Mouse (Mus musculus) liver, postnatal 0 days (tissue): Measurements from ENCODE around the gene Grin3b. TPM values are rescaled to one million over a fixed set of nuclear protein-coding genes. Genes with fewer than 3 reads are reported as not detected.

Experiments used
- ATAC-seq: fragments of 200-750 bp; cut with Nextera tagmentation; 2 replicates; pipeline ENCODE4 v1.8.0; 2017; ENCODE audit warnings: mild to moderate bottlenecking, moderate library complexity
- DNase-seq: peaks from one replicate; pipeline ENCODE4 v3.0.0-alpha.2; 2016
- H3K27ac ChIP-seq: fragments of 300-500 bp; sonication (generic); 2 replicates; pipeline ENCODE4 v1.5.1; 2014; ENCODE audit warnings: antibody characterized with exemption, moderate library complexity, mild to moderate bottlenecking, low read depth
- H3K27me3 ChIP-seq: fragments of 300-500 bp; sonication (generic); 2 replicates; pipeline ENCODE4 v1.6.1; 2014; ENCODE audit warnings: low read length, control low read depth, mixed read lengths; ENCODE audit not compliant: insufficient read depth
- H3K36me3 ChIP-seq: fragments of 300-500 bp; sonication (generic); replicated peaks from 2 replicates; pipeline ENCODE4 v1.6.1; 2014; ENCODE audit warnings: mild to moderate bottlenecking, control low read depth, low read length, moderate library complexity, mixed read lengths; ENCODE audit not compliant: insufficient read depth
- H3K4me1 ChIP-seq: fragments of 300-500 bp; sonication (generic); 2 replicates; pipeline ENCODE4 v1.6.1; 2014; ENCODE audit warnings: antibody characterized with exemption, mild to moderate bottlenecking, control low read depth; ENCODE audit not compliant: insufficient read depth
- H3K4me2 ChIP-seq: fragments of 300-500 bp; sonication (generic); 2 replicates; pipeline ENCODE4 v1.6.1; 2014; ENCODE audit warnings: low read depth, mild to moderate bottlenecking, low read length, moderate library complexity, mixed read lengths
- H3K4me3 ChIP-seq: fragments of 300-500 bp; sonication (generic); 2 replicates; pipeline ENCODE4 v1.5.1; 2014; ENCODE audit warnings: low read depth, low read length
- H3K9ac ChIP-seq: fragments of 300-500 bp; sonication (generic); replicated peaks from 2 replicates; pipeline ENCODE4 v1.6.1; 2014; ENCODE audit warnings: mild to moderate bottlenecking, moderate library complexity
- H3K9me3 ChIP-seq: fragments of 300-500 bp; sonication (generic); 2 replicates; pipeline ENCODE4 v1.6.1; 2016; ENCODE audit warnings: mild to moderate bottlenecking, control low read depth, low read length, mixed read lengths
- CTCF ChIP-seq: sonication (generic); IDR thresholded peaks from 2 replicates; pipeline ENCODE4 v1.5.1; 2016; ENCODE audit warnings: antibody characterized with exemption, low read depth
- EP300 ChIP-seq: IDR thresholded peaks from 2 replicates; pipeline ENCODE4 v1.6.1; 2016; ENCODE audit warnings: antibody characterized with exemption, low read depth, mild to moderate bottlenecking
- WGBS: fragments of 180-500 bp; shearing (Covaris S2); extraction: QIAGEN DNeasy Blood & Tissue Kit; methylation state at CpG from one replicate; pipeline ENCODE4 v1.1.7; 2014; ENCODE audit not compliant: insufficient replicate concordance; 5-methylcytosine and 5-hydroxymethylcytosine counted together
- polyA plus RNA-seq: library from polyadenylated mRNA; unstranded; fragments of >200 nt; fragmentation: Nextera tagmentation; extraction: Ambion mirVana; gene quantifications from 2 replicates; pipeline ENCODE4 v1.2.1, GENCODE M21; 2015

Grin3b gene
- polyA plus RNA-seq, 1 experiment from 2014 or later: 0.05 TPM

DNA sequence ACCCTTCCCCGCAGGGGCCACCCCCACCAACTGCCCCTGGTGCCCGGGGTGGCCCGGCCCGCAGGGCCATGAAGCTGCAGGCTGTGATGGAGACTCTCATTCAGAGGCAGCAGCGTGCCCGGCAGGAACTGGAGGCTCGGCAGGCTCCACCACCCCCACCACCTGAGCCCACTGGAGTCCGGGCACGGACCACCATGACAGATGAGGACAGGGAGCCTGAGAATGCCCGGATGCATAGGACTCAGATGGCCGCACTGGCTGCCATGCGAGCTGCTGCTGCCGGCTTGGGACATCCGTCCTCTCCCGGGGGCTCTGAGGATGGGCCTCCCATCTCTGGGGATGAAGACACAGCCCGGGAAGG is 39.7 kb upstream of the Grin3b start:
- DNase-seq (no peak), ATAC-seq (no peak)
- Histone ChIP-seq H3K36me3 (peaks cover 39% of the 10 kb centered on the region), H3K4me3 (no peak overlapping the region), H3K27ac (no peak overlapping the region), H3K4me1 (peaks cover 58% of the 10 kb centered on the region), H3K9ac (no peak overlapping the region), H3K9me3 (no peaks in the 10 kb centered on the region), H3K27me3 (no peaks in the 10 kb centered on the region), H3K4me2 (no peak overlapping the region)
- 90% methylated on average over 16 of the region's 16 CpGs for WGBS
- TF ChIP-seq EP300 (no peak), CTCF (no peak)

DNA sequence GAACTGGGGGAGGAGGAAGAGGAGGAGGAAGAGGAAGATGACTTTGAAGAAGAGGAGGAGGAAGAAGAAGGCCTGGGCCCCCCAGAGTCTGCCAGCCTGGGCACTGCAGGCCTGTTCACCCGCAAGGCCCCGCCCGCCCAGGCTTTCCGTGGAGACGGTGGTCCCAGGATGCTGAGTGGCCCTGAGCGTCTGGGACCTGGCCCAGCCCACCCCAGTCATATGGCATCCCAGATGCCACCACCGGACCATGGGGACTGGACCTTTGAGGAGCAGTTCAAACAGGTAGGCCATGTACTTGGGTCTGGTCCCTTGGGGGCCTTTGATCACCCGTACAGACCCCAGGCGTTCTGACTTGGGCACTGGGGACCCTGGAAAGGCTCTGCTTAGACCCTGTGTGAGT is 38.7 kb upstream of the Grin3b start:
- H3K9ac ChIP-seq: no peak overlapping the region
- ATAC-seq: no peak
- H3K27me3 ChIP-seq: no peaks in the 10 kb centered on the region
- no peak overlapping the region for H3K4me2 ChIP-seq
- TF ChIP-seq CTCF (no peak), EP300 (no peak)
- no peak overlapping the region for H3K27ac ChIP-seq
- H3K36me3 ChIP-seq: peaks cover 44% of the 10 kb centered on the region
- H3K4me3 ChIP-seq: no peak overlapping the region
- 65% methylated on average over 8 of the region's 9 CpGs for WGBS
- no peaks in the 10 kb centered on the region for H3K9me3 ChIP-seq
- no peak for DNase-seq
- H3K4me1 ChIP-seq: peaks cover 60% of the 10 kb centered on the region

DNA sequence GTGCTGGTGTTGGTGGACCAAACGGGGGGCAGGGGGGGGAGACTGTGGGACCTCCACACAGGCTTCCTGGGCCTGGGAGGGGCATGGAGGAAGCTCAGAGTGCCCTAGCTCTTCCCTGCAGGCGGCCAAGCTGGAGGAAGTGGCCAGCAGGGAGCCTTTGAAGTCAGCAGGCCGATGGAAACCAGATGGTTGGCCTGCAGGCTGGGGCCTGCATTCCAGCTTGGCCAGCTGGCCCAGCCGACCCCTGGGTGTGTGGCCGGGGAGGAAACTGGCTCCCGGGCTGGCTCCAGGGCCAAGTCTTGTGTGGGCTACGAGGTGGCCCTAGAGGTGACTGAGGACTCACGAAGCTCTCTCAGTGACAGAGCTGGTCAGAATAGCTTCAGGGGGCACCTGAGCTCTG is 37.8 kb upstream of the Grin3b start:
- Histone ChIP-seq H3K4me2 (peak overlapping the region; percentile 22; the same call in 1 of the 2 replicates), H3K9me3 (no peaks in the 10 kb centered on the region), H3K36me3 (peaks cover 45% of the 10 kb centered on the region), H3K4me1 (peaks cover 69% of the 10 kb centered on the region), H3K27ac (no peak overlapping the region; the same call in 1 of the 2 replicates), H3K27me3 (no peaks in the 10 kb centered on the region), H3K9ac (no peak overlapping the region), H3K4me3 (no peak overlapping the region)
- ATAC-seq: no peak
- TF ChIP-seq EP300 (no peak), CTCF (no peak)
- 50% methylated on average over 8 of the region's 8 CpGs for WGBS
- DNase-seq: no peak

DNA sequence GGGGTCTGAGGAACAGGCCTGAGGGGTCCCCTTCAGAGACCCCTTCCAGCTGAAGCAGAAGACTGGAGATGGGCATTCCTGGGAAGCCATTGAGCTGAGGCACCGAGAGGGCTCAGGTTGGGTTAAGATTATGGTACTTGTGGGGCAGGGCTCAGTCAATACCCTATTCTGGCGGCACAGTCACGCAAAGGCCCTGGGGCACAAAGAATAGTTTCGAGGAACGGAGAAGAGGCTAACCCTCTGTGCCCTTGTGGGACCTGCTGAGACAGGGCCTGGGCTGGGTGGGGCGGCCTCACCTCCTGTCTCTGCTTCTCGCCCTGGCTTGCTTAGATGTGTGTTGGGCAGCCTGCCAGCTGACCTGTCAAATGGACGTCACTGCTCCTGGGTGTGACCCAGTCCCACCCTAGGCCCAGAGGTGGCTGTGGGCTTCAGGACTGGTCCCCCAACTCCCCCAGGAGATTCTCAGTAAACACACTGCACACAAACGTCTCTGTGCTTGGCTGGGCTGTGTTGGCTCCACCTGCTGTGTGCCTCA is 37.3 kb upstream of the Grin3b start:
- Histone ChIP-seq H3K27ac (no peak overlapping the region), H3K4me1 (peaks cover 74% of the 10 kb centered on the region), H3K9me3 (no peaks in the 10 kb centered on the region), H3K27me3 (no peaks in the 10 kb centered on the region), H3K36me3 (peaks cover 48% of the 10 kb centered on the region), H3K9ac (peak overlapping the region; percentile 16; the same call in 1 of the 2 replicates), H3K4me2 (0 out of 2 replicates have a peak overlapping the region, but pooled peaks have one; percentile 22), H3K4me3 (no peak overlapping the region)
- ATAC-seq: no peak
- DNase-seq: no peak
- WGBS: 71% methylated on average over 9 of the region's 9 CpGs
- no peak for TF ChIP-seq CTCF
- TF ChIP-seq EP300: no peak

DNA sequence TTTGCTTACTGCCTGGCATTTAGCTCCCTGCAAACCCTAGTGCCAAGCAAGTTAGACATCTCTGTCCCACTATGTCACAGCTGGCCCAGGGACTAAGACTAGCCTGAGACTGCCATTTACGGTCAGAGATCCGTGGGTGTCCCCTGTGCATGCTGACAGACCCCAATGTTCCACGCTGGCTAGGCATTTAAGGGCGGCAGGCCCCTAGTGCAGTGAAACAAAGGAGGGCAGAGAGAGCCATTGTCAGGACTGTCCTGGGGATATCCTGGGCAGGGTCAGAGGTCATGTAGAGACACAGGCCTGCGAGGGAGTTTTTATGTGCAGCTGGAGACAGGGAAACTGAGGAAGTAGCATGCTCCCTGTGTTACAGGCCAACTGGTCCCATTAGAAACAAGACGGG is 36.7 kb upstream of the Grin3b start:
- Histone ChIP-seq H3K4me1 (peaks cover 79% of the 10 kb centered on the region), H3K9ac (no peak overlapping the region; the same call in 1 of the 2 replicates), H3K9me3 (no peaks in the 10 kb centered on the region)

DNA sequence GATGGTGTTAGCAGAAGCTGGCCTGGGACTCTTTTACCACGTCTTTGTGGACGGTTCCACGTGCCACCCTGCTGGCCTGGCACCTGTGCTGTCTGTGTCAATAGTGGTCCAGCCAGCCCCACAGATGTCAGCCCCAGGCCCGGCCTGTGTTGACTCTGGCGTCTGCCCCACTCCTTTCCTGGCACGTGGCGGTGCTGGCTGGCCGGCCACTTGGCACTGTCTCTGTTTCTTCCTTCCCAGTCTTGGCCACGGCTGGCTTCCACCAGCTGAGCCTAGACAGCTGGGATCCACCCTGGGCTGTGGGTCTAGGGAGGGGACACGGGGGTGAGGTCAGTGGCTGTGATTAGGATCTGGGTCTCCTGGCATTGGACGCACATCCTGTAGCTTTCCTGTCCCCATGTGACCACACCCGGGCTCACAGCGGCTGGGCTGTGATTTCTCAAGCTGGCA is 36.2 kb upstream of the Grin3b start:
- peak; percentile 65 for DNase-seq

More for the DNA sequence above, 36.7 kb upstream of the Grin3b start:
- Histone ChIP-seq H3K27ac (peak overlapping the region; percentile 88), H3K4me3 (no peak overlapping the region), H3K36me3 (peaks cover 52% of the 10 kb centered on the region), H3K4me2 (no peak overlapping the region), H3K27me3 (no peaks in the 10 kb centered on the region)
- no peak for TF ChIP-seq EP300
- TF ChIP-seq CTCF: no peak
- WGBS: 77% methylated on average over 6 of the region's 6 CpGs
- ATAC-seq: no peak
- DNase-seq: no peak

More for the DNA sequence above, 36.2 kb upstream of the Grin3b start:
- no peaks in the 10 kb centered on the region for H3K27me3 ChIP-seq
- H3K4me2 ChIP-seq: no peak overlapping the region
- peak overlapping the region; percentile 88 for H3K27ac ChIP-seq
- no peak overlapping the region for H3K4me3 ChIP-seq
- WGBS: 42% methylated on average over 13 of the region's 13 CpGs
- H3K9ac ChIP-seq: no peak overlapping the region
- TF ChIP-seq CTCF (no peak), EP300 (no peak)
- peak; percentile 14 for ATAC-seq
- H3K4me1 ChIP-seq: peaks cover 79% of the 10 kb centered on the region
- H3K36me3 ChIP-seq: peaks cover 52% of the 10 kb centered on the region
- H3K9me3 ChIP-seq: no peaks in the 10 kb centered on the region
